Mouse (Mus musculus) forebrain, embryonic 11.5 days (tissue): ENCODE measurements around the gene Syt12. TPM values are rescaled to one million over a fixed set of nuclear protein-coding genes. Genes with fewer than 3 reads are reported as not detected.
A peak's percentile ranks its signal among the peaks of the same experiment; 100 is the strongest.

Experiments used
- ATAC-seq: fragments of 200-750 bp; cut with Nextera tagmentation; replicated peaks from 2 replicates; pipeline ENCODE4 v1.8.0; 2017; ENCODE audit warnings: moderate TSS enrichment; ENCODE audit not compliant: low FRiP score
- DNase-seq: peaks from one replicate; pipeline ENCODE4 v3.0.0-alpha.2; 2017; ENCODE audit warnings: low spot score
- H3K27ac ChIP-seq: fragments of 300-500 bp; sonication (generic); 2 replicates; pipeline ENCODE4 v1.5.1; 2014; ENCODE audit warnings: low read depth, low read length
- H3K27me3 ChIP-seq: fragments of 300-500 bp; sonication (generic); 2 replicates; pipeline ENCODE4 v1.6.1; 2014; ENCODE audit warnings: mild to moderate bottlenecking, low read length, mixed read lengths; ENCODE audit not compliant: control insufficient read depth, insufficient read depth
- H3K36me3 ChIP-seq: fragments of 300-500 bp; sonication (generic); 2 replicates; pipeline ENCODE4 v1.6.1; 2014; ENCODE audit warnings: mild to moderate bottlenecking, low read length, moderate library complexity, mixed read lengths; ENCODE audit not compliant: control insufficient read depth, insufficient read depth
- H3K4me1 ChIP-seq: fragments of 300-500 bp; sonication (generic); replicated peaks from 2 replicates; pipeline ENCODE4 v1.6.1; 2014; ENCODE audit warnings: low read length, mixed read lengths; ENCODE audit not compliant: control insufficient read depth, insufficient read depth
- H3K4me2 ChIP-seq: fragments of 300-500 bp; sonication (generic); 2 replicates; pipeline ENCODE4 v1.6.1; 2014; ENCODE audit warnings: low read depth, mild to moderate bottlenecking, low read length, moderate library complexity, mixed read lengths; ENCODE audit not compliant: severe bottlenecking
- H3K4me3 ChIP-seq: fragments of 300-500 bp; sonication (generic); 2 replicates; pipeline ENCODE4 v1.5.1; 2014; ENCODE audit warnings: low read depth, low read length
- H3K9ac ChIP-seq: fragments of 300-500 bp; sonication (generic); 2 replicates; pipeline ENCODE4 v1.6.1; 2014; ENCODE audit warnings: low read length
- H3K9me3 ChIP-seq: fragments of 300-500 bp; sonication (generic); 2 replicates; pipeline ENCODE4 v1.6.1; 2016; ENCODE audit warnings: low read length, mixed read lengths; ENCODE audit not compliant: control insufficient read depth
- WGBS: fragments of 180-500 bp; shearing (Covaris S2); extraction: QIAGEN DNeasy Blood & Tissue Kit; methylation state at CpG from one replicate; pipeline ENCODE4 v1.1.7; 2014; 5-methylcytosine and 5-hydroxymethylcytosine counted together
- polyA plus RNA-seq: library from polyadenylated mRNA; unstranded; fragments of >200 nt; fragmentation: Nextera tagmentation; extraction: Ambion mirVana; gene quantifications from 2 replicates; pipeline ENCODE4 v1.2.1, GENCODE M21; 2014

The Syt12 gene
- polyA plus RNA-seq, 1 experiment from 2014 or later: 1.1 TPM

- 1% methylated on average over 65 of the region's 90 CpGs for WGBS
- Histone ChIP-seq H3K4me3 (peak overlapping the region; percentile 100), H3K4me2 (peak overlapping the region; percentile 88), H3K4me1 (peaks cover 4% of the 10 kb centered on the region; the same call in 1 of the 2 replicates), H3K9me3 (no peaks in the 10 kb centered on the region), H3K9ac (peak overlapping the region; percentile 98), H3K27me3 (no peaks in the 10 kb centered on the region), H3K36me3 (no peaks in the 10 kb centered on the region), H3K27ac (peak overlapping the region; percentile 90)
- ATAC-seq: peak; percentile 92
- peak; percentile 100 for DNase-seq
Measured at GRCm38 (mm10) chr19:4396998-4397797, 80.0 kb downstream of the Syt12 start.

GRCm38 (mm10) chr19:4396081-4396997 lies 80.9 kb downstream of the Syt12 start:
- peak overlapping the region; percentile 55 for H3K4me2 ChIP-seq
- peaks cover 4% of the 10 kb centered on the region; the same call in 1 of the 2 replicates for H3K4me1 ChIP-seq
- no peaks in the 10 kb centered on the region for H3K27me3 ChIP-seq
- no peaks in the 10 kb centered on the region for H3K36me3 ChIP-seq
- DNase-seq (peak; percentile 68), ATAC-seq (peak; percentile 54)
- no peaks in the 10 kb centered on the region for H3K9me3 ChIP-seq
- H3K4me3 ChIP-seq: peak overlapping the region; percentile 100
- WGBS: under 1% methylated on average over 79 of the region's 80 CpGs
- H3K9ac ChIP-seq: peak overlapping the region; percentile 98
- peak overlapping the region; percentile 90 for H3K27ac ChIP-seq

Other genes with a start within 250 kb of the Syt12 start
- 8.0 and 8.8 TPM in 2 replicates for gene Pold4, start 245.5 kb downstream of the Syt12 start, polyA plus RNA-seq
- gene Ssh3, start 208.3 kb downstream of the Syt12 start, polyA plus RNA-seq: 3.3 and 4.2 TPM in 2 replicates
- 9.5 and 12.1 TPM in 2 replicates for gene Ankrd13d, start 194.3 kb downstream of the Syt12 start, polyA plus RNA-seq
- 18.1 and 19.7 TPM in 2 replicates for gene Grk2, start 171.2 kb downstream of the Syt12 start, polyA plus RNA-seq
- gene Kdm2a, start 79.2 kb downstream of the Syt12 start, polyA plus RNA-seq: 57.9 and 60.8 TPM in 2 replicates
- 10.9 and 13.4 TPM in 2 replicates for gene Rhod, start 38.0 kb downstream of the Syt12 start, polyA plus RNA-seq
- gene 2010003K11Rik, start 21.1 kb upstream of the Syt12 start, polyA plus RNA-seq: not detected in 2 replicates
- 18.5 and 19.3 TPM in 2 replicates for gene Pcx, start 33.0 kb upstream of the Syt12 start, polyA plus RNA-seq
- 8.5 and 12.0 TPM in 2 replicates for gene Lrfn4, start 138.2 kb upstream of the Syt12 start, polyA plus RNA-seq
- 60.1 and 67.2 TPM in 2 replicates for gene Rce1, start 148.2 kb upstream of the Syt12 start, polyA plus RNA-seq
- 4.6 and 4.9 TPM in 2 replicates for gene Gm960, start 221.2 kb upstream of the Syt12 start, polyA plus RNA-seq
- gene Sptbn2, start 233.7 kb upstream of the Syt12 start, polyA plus RNA-seq: 15.2 and 16.7 TPM in 2 replicates